Mouse (Mus musculus) forebrain, embryonic 12.5 days (tissue): ENCODE measurements around the gene Vmn1r63. TPM values are rescaled to one million over a fixed set of nuclear protein-coding genes. Genes with fewer than 3 reads are reported as not detected.
"Not testable (repeated sequence)": the region's sequence is repeated elsewhere in the genome, so short reads cannot be mapped to it uniquely, and the experiment has no call there.

ENCODE experiments used
- ATAC-seq: fragments of 200-750 bp; cut with Nextera tagmentation; 2 replicates; pipeline ENCODE4 v1.8.0; 2017; ENCODE audit warnings: moderate TSS enrichment; ENCODE audit not compliant: low FRiP score
- H3K27ac ChIP-seq: fragments of 300-500 bp; sonication (generic); 2 replicates; pipeline ENCODE4 v1.5.1; 2016; ENCODE audit warnings: mild to moderate bottlenecking
- H3K27me3 ChIP-seq: fragments of 300-500 bp; sonication (generic); 2 replicates; pipeline ENCODE4 v1.6.1; 2016; ENCODE audit warnings: mild to moderate bottlenecking
- H3K36me3 ChIP-seq: fragments of 300-500 bp; sonication (generic); replicated peaks from 2 replicates; pipeline ENCODE4 v1.6.1; 2016; ENCODE audit warnings: mild to moderate bottlenecking
- H3K4me1 ChIP-seq: fragments of 300-500 bp; sonication (generic); 2 replicates; pipeline ENCODE4 v1.6.1; 2016
- H3K4me2 ChIP-seq: fragments of 300-500 bp; sonication (generic); 2 replicates; pipeline ENCODE4 v1.6.1; 2016; ENCODE audit warnings: mild to moderate bottlenecking, moderate library complexity
- H3K4me3 ChIP-seq: fragments of 300-500 bp; sonication (generic); replicated peaks from 2 replicates; pipeline ENCODE4 v1.5.1; 2016; ENCODE audit warnings: mild to moderate bottlenecking
- H3K9ac ChIP-seq: fragments of 300-500 bp; sonication (generic); 2 replicates; pipeline ENCODE4 v1.6.1; 2016; ENCODE audit warnings: mild to moderate bottlenecking
- H3K9me3 ChIP-seq: fragments of 300-500 bp; sonication (generic); 2 replicates; pipeline ENCODE4 v1.6.1; 2016
- WGBS: fragments of 180-500 bp; shearing (Covaris S2); methylation state at CpG from one replicate; pipeline ENCODE4 v1.1.7; 2016; 5-methylcytosine and 5-hydroxymethylcytosine counted together
- polyA plus RNA-seq: library from polyadenylated mRNA; unstranded; fragments of >200 nt; fragmentation: Nextera tagmentation; extraction: Ambion mirVana; gene quantifications from 2 replicates; pipeline ENCODE4 v1.2.1, GENCODE M21; 2016

Vmn1r63 gene
- not detected in 2 replicates for polyA plus RNA-seq

- not testable (repeated sequence) for H3K4me1 ChIP-seq, ATAC-seq, H3K27ac ChIP-seq, H3K4me2 ChIP-seq, H3K4me3 ChIP-seq, H3K27me3 ChIP-seq, H3K36me3 ChIP-seq, H3K9me3 ChIP-seq, H3K9ac ChIP-seq
- WGBS, result no CpG with 5 or more reads among the region's 2 CpGs
These were observed at the start of gene Vmn1r63 for GRCm38 (mm10) chr7:5805345-5805744. TSS of gene Vmn1r63 (minus strand) at chr7:5805445.

Other genes starting within 250 kb of the Vmn1r63 start
- not detected in 2 replicates for gene Vmn1r61, start 192.2 kb downstream of the Vmn1r63 start, polyA plus RNA-seq
- not detected in 2 replicates for gene Vmn1r62, start 131.8 kb downstream of the Vmn1r63 start, polyA plus RNA-seq
- not detected in 2 replicates for gene Vmn1r64, start 79.1 kb upstream of the Vmn1r63 start, polyA plus RNA-seq
- not detected in 2 replicates for gene Vmn1r65, start 205.6 kb upstream of the Vmn1r63 start, polyA plus RNA-seq
- gene Nlrp4c, start 239.7 kb upstream of the Vmn1r63 start, polyA plus RNA-seq, result not detected in 2 replicates